Mouse (Mus musculus): ENCODE measurements at regions not wholly inside any gene's neighbourhood (a gene's known extent, or its start where the extent isn't known, plus 50 kb on each side); places are given as distances from the start of the nearest gene placed in this dataset.

GRCm38 (mm10) chr4:124178401-124179018 lies 260.7 kb upstream of the 4930535I16Rik start:
- DNase-seq (ENCODE audit: low spot score) = no peak

GRCm38 (mm10) chr4:124175531-124175930 lies 257.7 kb upstream of the 4930535I16Rik start:
- DNase-seq (ENCODE audit: low spot score) = no peak

GRCm38 (mm10) chr4:124154627-124155026 lies 236.8 kb upstream of the 4930535I16Rik start:
- DNase-seq (ENCODE audit: low spot score) = no peak

- no peak for DNase-seq (ENCODE audit: low spot score)
These were observed 232.1 kb upstream of the 4930535I16Rik start for GRCm38 (mm10) chr4:124149771-124150451.

GRCm38 (mm10) chr4:124149037-124149436 lies 231.2 kb upstream of the 4930535I16Rik start:
- no peak for DNase-seq (ENCODE audit: low spot score)

- no peak for DNase-seq (ENCODE audit: low spot score)
These were observed 229.5 kb upstream of the 4930535I16Rik start for GRCm38 (mm10) chr4:124147276-124147675.

GRCm38 (mm10) chr4:124146135-124146534 lies 228.3 kb upstream of the 4930535I16Rik start:
- no peak for DNase-seq (ENCODE audit: low spot score)

- DNase-seq (ENCODE audit: low spot score) = no peak
These were observed 225.8 kb upstream of the 4930535I16Rik start for GRCm38 (mm10) chr4:124143630-124144029.

GRCm38 (mm10) chr4:124143226-124143625 lies 225.4 kb upstream of the 4930535I16Rik start:
- no peak for DNase-seq (ENCODE audit: low spot score)

- DNase-seq (ENCODE audit: low spot score) = peak; percentile 44
These were observed 224.3 kb upstream of the 4930535I16Rik start for GRCm38 (mm10) chr4:124142083-124142482.

- DNase-seq (ENCODE audit: low spot score) = no peak
These were observed 217.3 kb upstream of the 4930535I16Rik start for GRCm38 (mm10) chr4:124135165-124135470.

- peak; percentile 13 for DNase-seq (ENCODE audit: low spot score)
These were observed 216.7 kb upstream of the 4930535I16Rik start for GRCm38 (mm10) chr4:124134341-124135164.

- no peak for DNase-seq (ENCODE audit: low spot score)
These were observed 213.1 kb upstream of the 4930535I16Rik start for GRCm38 (mm10) chr4:124130946-124131345.

- no peak for DNase-seq (ENCODE audit: low spot score)
These were observed 208.4 kb upstream of the 4930535I16Rik start for GRCm38 (mm10) chr4:124126258-124126657.

GRCm38 (mm10) chr4:124120334-124120733 lies 202.5 kb upstream of the 4930535I16Rik start:
- no peak for DNase-seq (ENCODE audit: low spot score)

GRCm38 (mm10) chr4:124113856-124114345 lies 196.1 kb upstream of the 4930535I16Rik start:
- DNase-seq (ENCODE audit: low spot score) = no peak

- DNase-seq (ENCODE audit: low spot score) = no peak
These were observed 192.9 kb upstream of the 4930535I16Rik start for GRCm38 (mm10) chr4:124110705-124111104.

- no peak for DNase-seq (ENCODE audit: low spot score)
These were observed 191.5 kb upstream of the 4930535I16Rik start for GRCm38 (mm10) chr4:124109371-124109770.

- no peak for DNase-seq (ENCODE audit: low spot score)
These were observed 184.9 kb upstream of the 4930535I16Rik start for GRCm38 (mm10) chr4:124102684-124103083.

- no peak for DNase-seq (ENCODE audit: low spot score)
These were observed 169.0 kb upstream of the 4930535I16Rik start for GRCm38 (mm10) chr4:124086801-124087200.

- DNase-seq (ENCODE audit: low spot score) = no peak
These were observed 168.4 kb upstream of the 4930535I16Rik start for GRCm38 (mm10) chr4:124086254-124086653.

- no peak for DNase-seq (ENCODE audit: low spot score)
These were observed 161.8 kb upstream of the 4930535I16Rik start for GRCm38 (mm10) chr4:124079603-124080002.

- no peak for DNase-seq (ENCODE audit: low spot score)
These were observed 157.7 kb upstream of the 4930535I16Rik start for GRCm38 (mm10) chr4:124075551-124075950.

All from yolk sac, embryonic 10.5 days (tissue).